Mouse (Mus musculus) telencephalon, adult 2 months (tissue): ENCODE data around the gene Slc25a48.

Experiments used
- DNase-seq: peaks from one replicate; pipeline ENCODE4 v3.0.0-alpha.2; 2011; ENCODE audit warnings: low read depth, low spot score

Gene Slc25a48

GRCm38 (mm10) chr13:56509796-56510195 is 71.6 kb downstream of the Slc25a48 start:
- no peak for DNase-seq

GRCm38 (mm10) chr13:56513595-56513994 is 75.4 kb downstream of the Slc25a48 start:
- DNase-seq, result no peak

- no peak for DNase-seq
Observed at GRCm38 (mm10) chr13:56516311-56516710, 78.2 kb downstream of the Slc25a48 start.

GRCm38 (mm10) chr13:56516816-56517215 is 78.7 kb downstream of the Slc25a48 start:
- DNase-seq, result no peak

GRCm38 (mm10) chr13:56522081-56522820 is 84.1 kb downstream of the Slc25a48 start, which contains the start of gene Fbxl21:
Gene Fbxl21 (plus strand): TSS chr13:56522472.
- peak; percentile 83 for DNase-seq

- DNase-seq, result no peak
Observed at GRCm38 (mm10) chr13:56522821-56523167, 84.6 kb downstream of the Slc25a48 start.
